Mouse (Mus musculus): ENCODE results near the gene Pabpn1l.
"Not testable (repeated sequence)": the region's sequence is repeated elsewhere in the genome, so short reads cannot be mapped to it uniquely, and the experiment has no call there.

Pabpn1l gene

DNA sequence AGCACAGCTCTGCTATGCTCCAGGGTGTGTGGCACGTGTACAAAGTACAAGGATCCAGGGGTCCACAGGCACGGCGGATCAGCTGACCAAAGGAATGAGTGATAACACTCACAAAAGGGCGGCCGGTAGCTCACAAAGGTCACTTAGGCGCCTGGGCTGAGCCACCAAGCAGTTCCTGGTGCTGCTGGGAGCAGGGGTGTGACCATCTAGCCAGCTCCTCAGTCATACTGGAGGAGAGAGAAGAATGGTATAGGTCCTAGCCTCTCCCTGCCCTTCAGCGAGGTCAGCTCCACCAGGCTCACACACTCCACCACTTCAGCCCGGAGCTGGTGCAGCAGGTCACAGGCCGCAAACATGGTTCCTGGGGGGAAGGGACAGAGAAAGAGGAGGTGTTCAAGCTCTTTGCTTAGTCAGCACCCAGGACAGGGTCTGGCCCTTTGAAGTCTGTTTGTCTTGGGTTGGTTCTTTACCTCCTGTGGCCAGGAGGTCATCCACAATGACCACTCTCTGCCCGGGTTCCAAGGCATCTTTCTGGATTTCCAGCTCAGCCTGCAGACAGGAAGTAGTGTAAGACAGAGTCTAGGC is 47.8 kb downstream of the Pabpn1l start:
- DNase-seq (ENCODE audit: low spot score) = no peak

GRCm38 (mm10) chr8:122574264-122574663 is 48.3 kb downstream of the Pabpn1l start:
- DNase-seq (ENCODE audit: low spot score) = no peak

DNA sequence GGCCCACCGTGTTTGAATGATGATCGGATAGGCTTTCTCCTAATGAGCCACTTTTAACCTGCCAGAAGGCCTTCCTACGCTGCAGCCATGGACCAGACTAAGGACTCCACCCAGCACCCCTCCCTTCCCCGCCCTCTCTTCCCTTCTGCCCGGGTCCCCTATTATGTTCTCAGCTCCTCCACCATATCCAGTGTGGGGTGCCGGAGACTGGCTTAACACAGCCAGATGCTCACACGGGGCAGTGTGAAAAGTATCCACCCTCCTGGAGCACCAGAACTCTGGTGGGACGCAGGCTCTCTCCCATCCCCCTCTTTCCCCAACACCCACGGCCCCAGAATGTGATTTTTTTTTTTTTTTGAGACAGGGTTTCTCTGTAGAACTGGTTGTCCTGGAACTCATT is 49.0 kb downstream of the Pabpn1l start:
- DNase-seq (ENCODE audit: low spot score) = no peak

DNA sequence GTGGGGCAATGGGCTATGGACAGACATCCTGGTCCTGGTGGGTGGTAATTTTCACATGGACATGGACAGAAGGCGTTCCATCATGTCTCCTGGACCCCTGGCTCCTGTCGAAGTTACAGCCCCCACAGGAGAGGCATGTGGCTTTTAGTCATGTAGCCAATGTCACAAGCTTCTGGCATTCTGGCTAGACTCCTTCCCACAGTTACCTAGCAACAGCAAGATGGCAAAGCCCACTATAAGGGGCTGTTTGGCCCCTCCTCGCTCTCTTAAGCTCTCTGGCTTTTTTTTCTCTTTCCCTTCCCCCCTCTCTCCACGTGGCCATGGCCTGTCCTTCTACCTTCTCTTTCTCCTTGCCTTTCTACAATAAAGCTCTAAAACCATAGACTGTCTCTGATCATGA is 49.4 kb downstream of the Pabpn1l start:
- not testable (repeated sequence) for DNase-seq (ENCODE audit: low spot score)

DNA sequence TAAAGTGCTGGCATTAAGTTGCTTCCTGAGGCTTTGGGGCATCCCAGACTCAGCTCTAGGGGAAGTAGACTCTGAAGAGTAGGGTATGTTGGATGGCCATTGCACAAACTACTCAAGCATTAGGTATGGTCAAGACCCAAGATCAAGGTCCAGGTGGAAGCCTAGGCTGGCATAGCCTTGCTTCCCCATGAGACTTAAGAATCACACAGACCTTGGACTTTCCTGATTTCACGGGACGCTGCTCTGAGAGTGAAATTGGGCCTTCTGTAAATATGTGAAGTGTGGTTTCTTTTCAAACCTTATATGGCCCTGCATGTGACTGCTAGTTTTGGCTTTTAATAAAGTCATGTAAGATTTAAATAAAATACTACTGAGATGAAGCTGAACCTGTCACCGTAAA is 49.8 kb downstream of the Pabpn1l start:
- DNase-seq (ENCODE audit: low spot score) = no peak

GRCm38 (mm10) chr8:122571750-122572267 is 50.7 kb downstream of the Pabpn1l start:
- no peak for DNase-seq (ENCODE audit: low spot score)

- DNase-seq (ENCODE audit: low spot score) = no peak
Measured at GRCm38 (mm10) chr8:122571153-122571552, 51.4 kb downstream of the Pabpn1l start.

GRCm38 (mm10) chr8:122569996-122570395 is 52.5 kb downstream of the Pabpn1l start:
- DNase-seq (ENCODE audit: low spot score) = no peak

Data from ovary, postnatal 14 days (tissue).